In genomic region chr2:29724664-29725365, GRCm38 (mm10) we compare ENCODE assay signal across 28 mouse cellular contexts. TPM values are rescaled to one million over a fixed set of nuclear protein-coding genes. Genes with fewer than 3 reads are reported as not detected.
A peak's percentile ranks its signal among the peaks of the same experiment; 100 is the strongest.
DNase-seq lines count a peak whose midpoint lies in the region; ATAC-seq lines count a peak whose summit lies in the region.
"Had no signal": no experiment of that assay in that cellular context is flagged by ENCODE, and none has a peak within 500 bp of the region (broad histone marks: within the 10 kb centered on the region; RNA-seq: fewer than 3 reads in every experiment).

No protein-coding gene starts in this region.

- DNase-seq in CD4-positive helper T cell, adult 2 months (ENCODE audit: low read depth, low spot score): peak; percentile 71
- peak; percentile 18 to 28 for DNase-seq in thymus, postnatal 10 days (ENCODE audit: low spot score in 2 of 2)
- no peak for DNase-seq in right cerebral cortex, postnatal 25 days
- no peak for DNase-seq in gastrocnemius, adult 8-10 months (ENCODE audit: low spot score in 2 of 2)
- DNase-seq: adrenal gland, postnatal 36 days; cerebellum, adult 9-10 months; layer of hippocampus, postnatal 36 days; lung, adult 18-20 months; lung, postnatal 4 days; spleen, adult 18-20 months had no signal

- no peak overlapping the region for H3K27ac ChIP-seq in forebrain, embryonic 15.5 days (replicated peaks)
- H3K27ac ChIP-seq: embryonic facial prominence, embryonic 13.5 days; intestine, embryonic 15.5 days; limb, embryonic 15.5 days; midbrain, embryonic 13.5 days had no signal

- WGBS in forebrain, embryonic 15.5 days: 89% methylated on average over 5 of the region's 5 CpGs

- no peak overlapping the region for H3K4me2 ChIP-seq in forebrain, embryonic 15.5 days (replicated peaks)
- H3K4me2 ChIP-seq: embryonic facial prominence, embryonic 13.5 days; intestine, embryonic 15.5 days; limb, embryonic 15.5 days; midbrain, embryonic 13.5 days had no signal

- no peaks in the 10 kb centered on the region for H3K9me3 ChIP-seq in forebrain, embryonic 15.5 days
- H3K9me3 ChIP-seq: embryonic facial prominence, embryonic 13.5 days; intestine, embryonic 15.5 days; limb, embryonic 15.5 days; midbrain, embryonic 13.5 days had no signal

- peaks cover 60% of the 10 kb centered on the region for H3K36me3 ChIP-seq in forebrain, embryonic 15.5 days

- H3K4me1 ChIP-seq in forebrain, embryonic 15.5 days: no peaks in the 10 kb centered on the region
- H3K4me1 ChIP-seq: embryonic facial prominence, embryonic 13.5 days; intestine, embryonic 15.5 days; limb, embryonic 15.5 days; midbrain, embryonic 13.5 days had no signal

- H3K4me3 ChIP-seq in forebrain, embryonic 15.5 days: no peak overlapping the region
- H3K4me3 ChIP-seq: embryonic facial prominence, embryonic 13.5 days; intestine, embryonic 15.5 days; limb, embryonic 15.5 days; midbrain, embryonic 13.5 days had no signal

- ATAC-seq in activated CD4-positive, CD25-positive, alpha-beta regulatory T cell, adult 4 months: peak; percentile 86
- ATAC-seq in megakaryocyte, adult 5-6 weeks (ENCODE audit: poor library complexity, severe bottlenecking): peak; percentile 66
- ATAC-seq in forebrain, embryonic 15.5 days (replicated peaks): no peak
- ATAC-seq: intestine, embryonic 15.5 days; midbrain, embryonic 13.5 days had no signal

- H3K9ac ChIP-seq in forebrain, embryonic 15.5 days (replicated peaks): no peak overlapping the region
- H3K9ac ChIP-seq: embryonic facial prominence, embryonic 13.5 days; intestine, embryonic 15.5 days; limb, embryonic 15.5 days; midbrain, embryonic 13.5 days had no signal

- no peaks in the 10 kb centered on the region for H3K27me3 ChIP-seq in forebrain, embryonic 15.5 days
- H3K27me3 ChIP-seq: embryonic facial prominence, embryonic 13.5 days; intestine, embryonic 15.5 days; limb, embryonic 15.5 days; midbrain, embryonic 13.5 days had no signal

RNA-seq across cellular contexts. Expression of gene Gm13420, which starts 26.7 kb away (rescaled TPM):
- polyA plus RNA-seq in activated CD4-positive, CD25-positive, alpha-beta regulatory T cell, adult 4 months (2017; shearing (Covaris generic)): under 1 TPM in 1 of 2 experiments, not detected in 1; 0.30 TPM
- total RNA-seq in megakaryocyte, adult 5-6 weeks (2015): not detected in 2 replicates
- total RNA-seq in megakaryocyte, adult 5-6 weeks (2017): not detected in 2 replicates
- not detected in 2 replicates for polyA plus RNA-seq in forebrain, embryonic 15.5 days (2015; fragmentation: Nextera tagmentation; extraction: Ambion mirVana)
- not detected for total RNA-seq in gastrocnemius, adult 8-10 months (2022)
- total RNA-seq: adrenal gland, postnatal 36 days; MEL had no signal
- polyA plus RNA-seq: C2C12; embryonic facial prominence, embryonic 13.5 days; heart, embryonic 14.5 days; hindbrain, embryonic 11.5 days; limb, embryonic 15.5 days; urinary bladder, adult 2 months had no signal

RNA-seq across cellular contexts. Expression of gene Gm13547, which starts 34.3 kb away (rescaled TPM):
- not detected for polyA plus RNA-seq in activated CD4-positive, CD25-positive, alpha-beta regulatory T cell, adult 4 months (2017; shearing (Covaris generic))
- 0.39 TPM in 1 of 2 replicates, not detected in the other for total RNA-seq in megakaryocyte, adult 5-6 weeks (2015)
- total RNA-seq in megakaryocyte, adult 5-6 weeks (2017): not detected in 2 replicates
- polyA plus RNA-seq in forebrain, embryonic 15.5 days (2015; fragmentation: Nextera tagmentation; extraction: Ambion mirVana): 0.79 TPM in 1 of 2 replicates, not detected in the other
- not detected for total RNA-seq in gastrocnemius, adult 8-10 months (2022)
- total RNA-seq: adrenal gland, postnatal 36 days; layer of hippocampus, adult 18-20 months; layer of hippocampus, postnatal 36 days; left cerebral cortex, postnatal 25 days; MEL had no signal
- polyA plus RNA-seq: C2C12; embryonic facial prominence, embryonic 13.5 days; frontal cortex, adult 2 months; gonadal fat pad, adult 2 months; heart, embryonic 14.5 days; hindbrain, embryonic 11.5 days; kidney, embryonic 16.5 days; stomach, embryonic 16.5 days; urinary bladder, adult 2 months had no signal

Comparison
In these comparisons a context has a peak if more than half of its experiments do, and no peak if none do; other contexts are left out.
1. DNase-seq: peak in CD4-positive helper T cell, adult 2 months (single experiment) and thymus, postnatal 10 days (2 of 2); none in right cerebral cortex, postnatal 25 days (single experiment) and gastrocnemius, adult 8-10 months (0 of 2).